Mouse (Mus musculus) olfactory bulb, adult 2 months (tissue): ENCODE results near the gene Inhbe.

Experiments used
- CTCF ChIP-seq: fragments of 200-500 bp; IDR thresholded peaks from 2 replicates; pipeline ENCODE4 v1.5.1; 2012; ENCODE audit warnings: low read depth, mild to moderate bottlenecking, low read length, moderate library complexity; ENCODE audit not compliant: insufficient read depth
- POLR2A ChIP-seq: fragments of 200-500 bp; IDR thresholded peaks from 2 replicates; pipeline ENCODE4 v1.6.1; 2012; ENCODE audit warnings: mild to moderate bottlenecking, low read depth, low read length, moderate library complexity; ENCODE audit not compliant: insufficient read depth

DNA sequence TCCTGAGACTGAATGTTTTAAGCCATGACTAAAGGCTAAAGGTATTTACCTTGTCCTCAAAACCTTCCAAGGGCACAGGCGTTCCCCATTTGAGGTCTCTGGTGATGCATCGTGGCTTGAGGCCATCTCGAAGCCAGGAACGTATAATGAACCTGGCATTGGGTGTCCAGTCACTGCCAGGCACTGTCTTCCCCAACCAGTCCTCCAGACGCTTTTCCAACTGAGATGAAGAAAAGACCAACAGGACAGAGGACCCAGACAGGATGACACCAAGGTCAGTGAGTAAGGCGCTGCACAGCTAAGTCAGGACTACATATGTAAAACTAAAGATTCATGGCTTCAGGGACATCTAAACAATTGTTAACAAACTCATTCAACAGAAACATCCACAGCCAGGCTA is 53.9 kb downstream of the Inhbe start:
- TF ChIP-seq CTCF (no peak), POLR2A (no peak)
